Mouse (Mus musculus): ENCODE measurements around the gene Cdk7. TPM values are rescaled to one million over a fixed set of nuclear protein-coding genes. Genes with fewer than 3 reads are reported as not detected.

Gene Cdk7
- polyA plus RNA-seq (2015; fragmentation: Nextera tagmentation; extraction: Ambion mirVana) = 31.9 and 32.1 TPM in 2 replicates

DNA sequence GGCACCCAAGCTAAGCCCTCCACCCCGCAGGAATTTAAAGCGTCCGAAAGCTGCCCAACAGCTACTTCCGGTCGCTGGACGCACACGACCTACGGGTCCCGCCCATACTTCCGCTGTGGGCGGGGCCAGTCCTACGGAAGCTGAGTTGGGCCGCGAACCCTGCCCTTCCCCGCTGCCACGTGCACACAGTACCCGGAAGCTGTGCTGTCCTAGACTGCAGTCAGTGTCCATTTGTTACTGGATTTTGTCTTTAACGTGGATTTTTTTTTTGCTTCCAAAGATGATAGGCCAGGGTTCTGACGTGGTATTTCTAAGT lies at the start of gene Cdk7:
Gene Cdk7 (minus strand): TSS at position 79 of the 316 bp plus-strand sequence.
- peaks cover 35% of the 10 kb centered on the region for H3K4me1 ChIP-seq (replicated peaks)
- peak within 1 kb of the TSS; percentile 81 for H3K9ac ChIP-seq
- H3K36me3 ChIP-seq (replicated peaks) = peaks cover 21% of the 10 kb centered on the region
- ATAC-seq (ENCODE audit: insufficient read depth) = peak; percentile 96
- peak within 1 kb of the TSS; percentile 79 for H3K4me3 ChIP-seq (replicated peaks)
- H3K9me3 ChIP-seq (replicated peaks) = no peaks in the 10 kb centered on the region
- H3K4me2 ChIP-seq = peak within 1 kb of the TSS; percentile 80
- peak within 1 kb of the TSS; percentile 83 for H3K27ac ChIP-seq (replicated peaks)
- WGBS (ENCODE audit: insufficient replicate concordance) = under 1% methylated on average over 19 of the region's 19 CpGs
- H3K27me3 ChIP-seq = no peaks in the 10 kb centered on the region

DNA sequence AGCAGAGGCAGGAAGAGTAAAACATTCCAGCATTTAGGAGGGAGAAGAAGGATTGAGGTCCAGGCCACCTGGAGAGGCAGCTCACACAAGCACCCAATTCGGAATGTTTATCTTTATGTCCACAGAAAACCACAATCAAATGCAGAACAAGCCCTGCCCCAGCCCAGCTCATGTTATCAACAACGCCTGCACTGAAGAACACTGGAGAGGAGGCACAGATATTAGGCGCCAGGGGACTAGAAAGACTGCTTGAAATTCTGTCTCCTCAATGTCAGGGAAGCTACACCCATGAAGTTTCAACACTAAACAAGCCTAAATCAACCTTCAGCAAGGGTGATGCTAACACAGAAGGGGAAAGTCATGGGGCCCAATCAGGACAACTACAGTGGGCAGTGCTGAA lies 46.8 kb upstream of the Cdk7 start:
- peak; percentile 74 for ATAC-seq (ENCODE audit: insufficient read depth)
- Histone ChIP-seq H3K4me2 (peak overlapping the region; percentile 77), H3K9ac (no peak overlapping the region), H3K36me3 (replicated peaks) (peaks cover 65% of the 10 kb centered on the region), H3K4me3 (replicated peaks) (0 out of 2 replicates have a peak overlapping the region, but pooled peaks have one; percentile 12), H3K27ac (replicated peaks) (peak overlapping the region; percentile 85), H3K4me1 (replicated peaks) (peaks cover 74% of the 10 kb centered on the region), H3K27me3 (no peaks in the 10 kb centered on the region), H3K9me3 (replicated peaks) (no peaks in the 10 kb centered on the region)
- 19% methylated on average over 3 of the region's 3 CpGs for WGBS (ENCODE audit: insufficient replicate concordance)

DNA sequence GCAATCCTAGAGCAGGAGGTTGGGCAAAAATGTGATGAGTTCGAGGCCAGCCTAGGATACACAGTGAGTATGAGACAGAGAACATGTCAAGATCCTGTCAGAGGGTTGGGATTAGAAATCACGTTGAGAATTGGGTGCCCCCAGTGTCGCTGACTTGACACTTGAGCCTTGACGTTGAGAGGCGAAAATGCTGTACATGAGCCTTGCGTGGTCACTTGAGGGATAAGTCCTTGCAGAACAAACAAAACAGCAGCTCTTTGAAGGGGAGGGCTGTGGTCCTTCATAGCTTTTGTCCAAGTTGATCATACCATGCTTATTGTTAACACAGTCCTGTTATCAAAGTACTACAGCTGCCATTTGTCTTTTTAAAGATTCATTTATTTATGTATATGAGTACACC lies 46.0 kb upstream of the Cdk7 start:
- Histone ChIP-seq H3K27ac (replicated peaks) (peak overlapping the region; percentile 85), H3K4me3 (replicated peaks) (peak overlapping the region; percentile 77), H3K9me3 (replicated peaks) (no peaks in the 10 kb centered on the region), H3K27me3 (no peaks in the 10 kb centered on the region), H3K4me1 (replicated peaks) (peaks cover 75% of the 10 kb centered on the region), H3K9ac (peak overlapping the region; percentile 78; the same call in 1 of the 2 replicates), H3K4me2 (peak overlapping the region; percentile 77), H3K36me3 (replicated peaks) (peaks cover 65% of the 10 kb centered on the region)
- ATAC-seq (ENCODE audit: insufficient read depth) = no peak
- WGBS (ENCODE audit: insufficient replicate concordance) = 51% methylated on average over 6 of the region's 6 CpGs

DNA sequence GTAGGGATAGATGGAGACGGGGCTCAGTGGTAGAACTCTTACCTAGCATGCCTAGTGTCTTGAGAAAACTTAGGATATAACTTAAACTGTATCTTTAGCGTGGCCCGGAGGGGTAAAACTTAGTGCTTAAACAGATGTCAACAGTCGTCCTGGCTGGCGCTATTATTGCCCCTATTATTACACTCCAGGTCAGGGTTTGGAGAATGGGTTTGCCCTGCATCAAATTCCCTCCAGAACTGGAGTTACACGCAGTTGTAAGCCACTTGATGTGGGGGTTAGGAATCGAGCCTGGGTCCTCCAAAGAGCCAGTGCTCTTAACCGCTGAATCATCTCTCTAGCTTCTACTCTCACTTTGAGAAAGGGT lies 45.3 kb upstream of the Cdk7 start:
- peaks cover 75% of the 10 kb centered on the region for H3K4me1 ChIP-seq (replicated peaks)
- peak overlapping the region; percentile 85 for H3K27ac ChIP-seq (replicated peaks)
- H3K36me3 ChIP-seq (replicated peaks) = peaks cover 65% of the 10 kb centered on the region
- 9% methylated on average over 8 of the region's 8 CpGs for WGBS (ENCODE audit: insufficient replicate concordance)
- H3K9me3 ChIP-seq (replicated peaks) = no peaks in the 10 kb centered on the region
- peak overlapping the region; percentile 77 for H3K4me2 ChIP-seq
- no peaks in the 10 kb centered on the region for H3K27me3 ChIP-seq
- peak overlapping the region; percentile 78; the same call in 1 of the 2 replicates for H3K9ac ChIP-seq
- peak overlapping the region; percentile 77 for H3K4me3 ChIP-seq (replicated peaks)
- ATAC-seq (ENCODE audit: insufficient read depth) = no peak

DNA sequence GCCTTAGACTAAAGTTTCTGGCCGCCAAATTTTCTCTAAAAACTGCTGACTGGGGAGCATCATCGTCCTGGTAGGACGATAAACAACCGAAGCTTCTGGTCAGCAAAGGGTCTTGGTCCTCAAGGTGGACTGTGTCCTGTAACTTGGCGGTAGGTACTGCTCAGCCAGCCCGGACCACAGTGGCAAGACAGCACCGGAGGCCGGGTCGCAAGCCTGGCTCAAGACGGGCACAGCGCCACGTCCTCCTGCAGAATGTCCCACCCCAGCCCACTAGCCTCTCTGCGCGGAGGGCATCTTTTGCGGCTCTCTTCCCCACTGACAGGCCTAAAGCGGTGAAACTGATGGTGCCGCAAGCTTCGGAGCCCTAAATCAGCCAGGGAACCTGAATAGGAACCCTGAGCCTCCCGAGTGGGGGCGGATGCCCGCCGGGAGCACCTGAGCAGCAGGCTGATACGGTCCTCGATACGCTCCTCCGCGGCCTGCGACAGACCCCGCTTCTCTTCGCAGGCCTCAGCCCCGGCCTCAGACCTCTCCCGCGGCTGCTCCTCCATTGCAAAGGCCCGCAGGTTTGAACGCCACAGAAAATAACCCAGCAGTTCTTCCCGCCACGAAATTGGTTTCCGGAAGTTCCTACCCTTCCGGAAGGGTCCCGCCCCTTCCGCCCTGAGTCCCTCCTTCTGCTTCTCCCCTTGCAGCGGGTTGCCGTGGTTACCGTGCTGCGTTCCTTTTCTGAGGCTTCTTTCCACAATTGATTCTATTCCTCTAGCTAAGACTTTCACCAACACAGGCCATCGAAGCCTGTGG lies 44.7 kb upstream of the Cdk7 start, which contains the start of gene Cenph:
Gene Cenph (minus strand): TSS at position 648 of the 804 bp plus-strand sequence.
- Histone ChIP-seq H3K4me1 (replicated peaks) (peaks cover 74% of the 10 kb centered on the region), H3K9ac (peak within 1 kb of the TSS; percentile 78), H3K9me3 (replicated peaks) (no peaks in the 10 kb centered on the region), H3K36me3 (replicated peaks) (peaks cover 65% of the 10 kb centered on the region), H3K27ac (replicated peaks) (peak within 1 kb of the TSS; percentile 85), H3K27me3 (no peaks in the 10 kb centered on the region), H3K4me2 (peak within 1 kb of the TSS; percentile 77), H3K4me3 (replicated peaks) (peak within 1 kb of the TSS; percentile 77)
- peak; percentile 78 for ATAC-seq (ENCODE audit: insufficient read depth)
- whole genome bisulfite sequencing (ENCODE audit: insufficient replicate concordance) = under 1% methylated on average over 46 of the region's 46 CpGs

DNA sequence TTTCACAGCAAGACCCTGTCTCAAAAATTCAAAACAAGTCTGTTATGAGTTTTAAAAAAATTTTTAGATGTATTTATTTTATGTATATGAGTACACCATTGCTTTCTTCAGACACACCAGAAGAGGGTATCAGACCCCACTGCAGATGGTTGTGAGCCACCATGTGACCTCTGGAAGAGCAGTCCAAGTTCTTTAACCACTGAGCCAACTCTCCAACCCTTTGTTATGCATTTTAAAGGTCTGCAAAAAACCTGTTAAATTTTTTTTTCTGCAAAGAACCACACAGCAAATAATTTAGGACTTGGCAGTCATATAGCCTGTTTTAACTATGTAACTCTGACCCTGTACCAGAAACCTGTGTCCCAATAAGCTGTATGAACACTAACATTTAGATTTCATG lies 44.0 kb upstream of the Cdk7 start:
- Histone ChIP-seq H3K9me3 (replicated peaks) (no peaks in the 10 kb centered on the region), H3K4me2 (peak overlapping the region; percentile 77), H3K27me3 (no peaks in the 10 kb centered on the region), H3K27ac (replicated peaks) (0 out of 2 replicates have a peak overlapping the region, but pooled peaks have one; percentile 85), H3K4me3 (replicated peaks) (peak overlapping the region; percentile 77), H3K36me3 (replicated peaks) (peaks cover 65% of the 10 kb centered on the region), H3K9ac (peak overlapping the region; percentile 78), H3K4me1 (replicated peaks) (peaks cover 67% of the 10 kb centered on the region)
- no peak for ATAC-seq (ENCODE audit: insufficient read depth)

DNA sequence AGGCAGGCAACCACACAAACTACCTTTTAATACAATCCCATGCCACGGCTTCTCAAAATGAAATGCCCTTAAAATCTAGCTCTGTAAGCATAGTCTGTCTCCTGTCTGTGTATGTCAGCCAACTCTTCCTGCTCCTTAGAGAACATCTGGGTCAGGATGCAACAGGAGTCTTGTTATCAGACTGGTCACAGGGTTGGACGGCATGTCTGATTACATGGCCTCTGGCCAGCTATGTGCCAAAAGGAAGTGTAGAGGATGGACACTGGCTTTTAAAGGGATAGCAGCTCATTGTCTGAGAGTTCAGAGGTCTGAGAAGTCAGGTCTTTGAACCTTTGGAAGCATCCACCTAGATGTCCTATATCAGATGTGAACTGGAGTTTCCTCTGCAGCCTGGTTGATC lies 24.6 kb upstream of the Cdk7 start:
- Histone ChIP-seq H3K4me1 (replicated peaks) (peaks cover 36% of the 10 kb centered on the region), H3K9ac (no peak overlapping the region), H3K27me3 (no peaks in the 10 kb centered on the region), H3K9me3 (replicated peaks) (no peaks in the 10 kb centered on the region), H3K36me3 (replicated peaks) (peaks cover 19% of the 10 kb centered on the region), H3K4me3 (replicated peaks) (no peak overlapping the region), H3K27ac (replicated peaks) (no peak overlapping the region), H3K4me2 (no peak overlapping the region)
- ATAC-seq (ENCODE audit: insufficient read depth) = no peak
- 61% methylated on average over 2 of the region's 2 CpGs for WGBS (ENCODE audit: insufficient replicate concordance)

DNA sequence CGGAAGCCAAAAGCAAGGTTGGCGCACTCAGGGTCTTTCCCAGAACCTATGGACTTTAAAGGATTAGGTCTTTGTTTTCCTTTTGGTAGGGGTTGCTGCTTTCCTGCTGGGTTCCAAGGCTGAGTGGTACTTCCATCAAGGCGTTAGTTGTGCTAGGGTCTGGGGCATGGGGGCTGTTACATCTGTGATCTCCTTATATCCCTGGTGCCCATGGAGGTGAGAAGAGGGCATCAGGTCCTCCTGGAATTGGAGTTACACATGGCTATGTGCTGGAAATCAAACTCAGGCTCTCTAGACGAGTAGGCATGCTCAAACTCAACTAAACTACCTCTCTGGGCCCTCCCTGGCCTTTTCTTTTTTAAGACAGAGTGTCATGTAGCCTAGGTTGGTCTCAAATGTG lies 23.4 kb upstream of the Cdk7 start:
- no peaks in the 10 kb centered on the region for H3K9me3 ChIP-seq (replicated peaks)
- no peak overlapping the region for H3K9ac ChIP-seq
- WGBS (ENCODE audit: insufficient replicate concordance) = 80% methylated on average over 4 of the region's 4 CpGs
- peaks cover 8% of the 10 kb centered on the region for H3K36me3 ChIP-seq (replicated peaks)
- no peak overlapping the region for H3K4me2 ChIP-seq
- no peak overlapping the region for H3K4me3 ChIP-seq (replicated peaks)
- H3K27me3 ChIP-seq = no peaks in the 10 kb centered on the region
- ATAC-seq (ENCODE audit: insufficient read depth) = no peak
- H3K27ac ChIP-seq (replicated peaks) = no peak overlapping the region
- peaks cover 42% of the 10 kb centered on the region for H3K4me1 ChIP-seq (replicated peaks)

DNA sequence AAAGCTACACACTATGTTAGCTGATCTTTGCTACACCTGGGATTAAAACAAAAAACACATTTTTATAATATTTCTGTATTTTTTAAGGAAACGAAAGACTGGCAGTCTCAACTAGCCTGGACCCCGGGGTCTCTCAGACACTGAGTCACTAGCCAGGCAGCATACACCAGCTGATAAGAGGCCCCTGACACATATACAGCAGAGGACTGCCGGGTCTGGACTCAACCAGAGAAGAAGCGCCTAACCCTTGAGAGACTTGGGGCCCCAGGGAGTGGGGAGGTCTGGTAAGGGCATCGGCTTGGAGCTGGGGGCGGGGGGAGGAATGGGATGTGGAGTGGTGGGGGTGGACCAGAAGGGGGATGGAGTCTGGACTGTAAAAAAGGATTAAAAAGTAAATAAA lies 22.3 kb upstream of the Cdk7 start:
- no peaks in the 10 kb centered on the region for H3K27me3 ChIP-seq
- no peak overlapping the region for H3K4me3 ChIP-seq (replicated peaks)
- no peaks in the 10 kb centered on the region for H3K36me3 ChIP-seq (replicated peaks)
- peaks cover 52% of the 10 kb centered on the region for H3K4me1 ChIP-seq (replicated peaks)
- WGBS (ENCODE audit: insufficient replicate concordance) = 35% methylated on average over 6 of the region's 6 CpGs
- H3K9me3 ChIP-seq (replicated peaks) = no peaks in the 10 kb centered on the region
- H3K4me2 ChIP-seq = peak overlapping the region; percentile 42
- H3K27ac ChIP-seq (replicated peaks) = no peak overlapping the region
- H3K9ac ChIP-seq = no peak overlapping the region
- no peak for ATAC-seq (ENCODE audit: insufficient read depth)

DNA sequence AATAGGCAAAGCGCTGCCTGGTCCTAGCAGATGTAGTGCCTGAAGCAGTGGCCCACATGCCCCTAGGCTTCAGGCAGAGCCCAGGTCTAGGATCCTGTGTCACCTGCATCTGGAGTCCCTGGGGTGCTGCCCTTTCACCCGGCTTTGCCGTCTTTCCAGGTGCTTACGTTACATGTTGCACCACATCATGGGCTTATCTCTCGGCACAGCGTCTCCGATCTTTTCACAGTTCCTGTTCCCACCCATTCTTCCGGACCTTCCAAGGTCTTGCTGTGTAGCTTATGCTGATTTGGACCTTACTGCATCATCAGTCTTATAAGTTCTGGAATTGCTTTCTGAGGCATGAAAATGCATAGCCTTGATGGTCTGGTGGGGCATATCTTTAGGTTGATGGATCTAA lies 21.8 kb upstream of the Cdk7 start:
- Histone ChIP-seq H3K36me3 (replicated peaks) (no peaks in the 10 kb centered on the region), H3K9ac (no peak overlapping the region), H3K9me3 (replicated peaks) (no peaks in the 10 kb centered on the region), H3K4me3 (replicated peaks) (no peak overlapping the region), H3K4me1 (replicated peaks) (peaks cover 56% of the 10 kb centered on the region), H3K4me2 (peak overlapping the region; percentile 42), H3K27ac (replicated peaks) (peak overlapping the region; percentile 45), H3K27me3 (no peaks in the 10 kb centered on the region)
- 53% methylated on average over 8 of the region's 8 CpGs for WGBS (ENCODE audit: insufficient replicate concordance)
- ATAC-seq (ENCODE audit: insufficient read depth) = peak; percentile 56; the same call in 1 of the 2 replicates

DNA sequence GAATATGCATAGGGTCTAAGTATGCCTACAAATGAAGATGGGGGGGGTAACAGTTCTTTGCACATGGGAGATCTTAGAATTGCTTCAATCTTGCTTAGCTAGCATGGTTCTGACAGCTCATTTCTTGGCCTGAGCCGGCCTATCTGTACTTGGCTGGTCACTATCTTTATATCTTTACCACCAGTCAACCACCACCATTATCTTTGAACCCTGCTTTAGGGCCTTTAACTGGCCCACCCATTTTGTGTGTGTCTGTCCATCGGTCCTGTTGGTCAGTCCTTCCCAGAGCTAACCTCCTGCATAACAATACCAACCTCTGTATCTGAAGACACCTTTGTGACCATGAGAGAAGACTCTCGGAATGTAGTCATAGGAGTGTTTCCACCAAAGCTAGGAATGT lies 20.7 kb upstream of the Cdk7 start:
- Histone ChIP-seq H3K27me3 (no peaks in the 10 kb centered on the region), H3K9ac (no peak overlapping the region), H3K4me2 (peak overlapping the region; percentile 6; the same call in 1 of the 2 replicates), H3K27ac (replicated peaks) (peak overlapping the region; percentile 45), H3K4me1 (replicated peaks) (peaks cover 68% of the 10 kb centered on the region), H3K36me3 (replicated peaks) (no peaks in the 10 kb centered on the region), H3K4me3 (replicated peaks) (no peak overlapping the region), H3K9me3 (replicated peaks) (no peaks in the 10 kb centered on the region)
- peak; percentile 21; the same call in 1 of the 2 replicates for ATAC-seq (ENCODE audit: insufficient read depth)
- WGBS (ENCODE audit: insufficient replicate concordance) = 40% methylated on average over 3 of the region's 3 CpGs

All from liver, embryonic 15.5 days (tissue).